Mouse (Mus musculus) thymus, postnatal 36 days (tissue): ENCODE measurements around the gene Tyro3.

Experiments used
- DNase-seq, 2 experiments: peaks; one replicate each; pipeline ENCODE4 v3.0.0; 2022; ENCODE audit warnings: mixed read lengths in 2 of 2

Tyro3 gene

DNA sequence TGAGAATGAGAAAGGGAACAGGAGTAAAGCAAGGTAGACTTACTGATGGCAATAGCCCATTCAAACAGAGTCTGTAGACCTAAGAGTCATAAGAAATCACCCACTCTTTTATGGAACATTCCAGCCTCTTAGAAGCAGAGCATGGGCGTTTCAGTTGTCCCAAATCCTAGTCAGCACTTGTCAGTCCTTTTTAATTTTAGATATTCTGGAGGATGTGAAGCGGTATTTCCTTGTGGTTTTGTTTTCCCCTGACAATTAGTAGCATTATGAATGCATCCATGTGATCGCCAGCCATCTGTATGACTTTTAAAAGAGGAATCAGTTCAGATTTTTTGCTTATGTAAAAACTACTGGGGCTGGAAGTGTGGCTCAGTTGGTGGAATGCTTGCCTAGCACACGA is 67.0 kb downstream of the Tyro3 start:
- no peak for DNase-seq
